Mouse (Mus musculus): Measurements from ENCODE around the gene Riiad1.

DNA sequence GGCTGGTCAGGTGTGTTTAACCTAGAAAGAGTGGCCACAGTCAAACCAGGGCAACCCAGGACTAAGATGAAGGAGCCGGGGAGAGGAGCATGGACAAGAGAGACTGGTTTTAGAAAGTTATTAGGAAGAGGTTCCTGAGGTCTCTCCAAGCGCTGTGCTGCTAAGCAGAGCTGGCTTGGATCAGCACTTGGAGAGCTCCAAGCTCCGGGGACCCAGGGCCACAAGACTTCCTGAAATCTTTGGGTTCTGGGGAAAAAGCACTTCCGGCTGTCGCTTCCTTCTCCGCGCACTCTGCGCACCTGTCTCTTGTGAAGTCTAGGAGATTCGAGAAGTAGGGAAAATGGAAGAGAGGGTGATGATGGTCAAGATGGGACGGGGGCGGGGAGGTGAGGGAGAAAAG, 577 bp downstream of the Riiad1 start:
- TF ChIP-seq ZC3H11A (IDR thresholded peaks at IDR 0.05; ENCODE audit: low read depth, low read length) = no peak
- TF ChIP-seq CTCF (conservative IDR thresholded peaks at IDR 0.05 in 1 of 2, IDR thresholded peaks at IDR 0.05 in 1 of 2; ENCODE audit: low read depth in 2 of 2, low read length in 2 of 2) = no peak
- no peak for TF ChIP-seq MEF2A (IDR thresholded peaks at IDR 0.05; ENCODE audit: borderline replicate concordance, low read depth, low read length)
- TF ChIP-seq SIN3A (IDR thresholded peaks at IDR 0.05; ENCODE audit: low read length) = no peak
- TF ChIP-seq ZKSCAN1 (IDR thresholded peaks at IDR 0.05; ENCODE audit: borderline replicate concordance, low read depth, low read length) = no peak
- TF ChIP-seq RCOR1 (conservative IDR thresholded peaks at IDR 0.05; ENCODE audit: low read depth, low read length) = no peak
- no peak for TF ChIP-seq SMC3 (IDR thresholded peaks at IDR 0.05; ENCODE audit: low read depth, low read length)
- TF ChIP-seq POLR2AphosphoS2 (IDR thresholded peaks at IDR 0.05; ENCODE audit: low read depth, low read length) = no peak
- TF ChIP-seq E2F4 (IDR thresholded peaks at IDR 0.05; ENCODE audit: insufficient replicate concordance, low read depth, low read length) = no peak
- TF ChIP-seq MAX (IDR thresholded peaks at IDR 0.05; ENCODE audit: low read length) = no peak
- no peak for TF ChIP-seq USF2 (conservative IDR thresholded peaks at IDR 0.05; ENCODE audit: low read depth, low read length)
